Mouse (Mus musculus) hindbrain, embryonic 13.5 days (tissue): Measurements from ENCODE around the gene Dlgap1. TPM values are rescaled to one million over a fixed set of nuclear protein-coding genes. Genes with fewer than 3 reads are reported as not detected.
A peak's percentile ranks its signal among the peaks of the same experiment; 100 is the strongest.

Experiments
- ATAC-seq: fragments of 200-750 bp; cut with Nextera tagmentation; 2 replicates; pipeline ENCODE4 v1.8.0; 2017; ENCODE audit warnings: moderate TSS enrichment; ENCODE audit not compliant: low FRiP score
- H3K27ac ChIP-seq: fragments of 300-500 bp; sonication (generic); 2 replicates; pipeline ENCODE4 v1.5.1; 2015; ENCODE audit warnings: inconsistent platforms, mild to moderate bottlenecking, moderate library complexity
- H3K27me3 ChIP-seq: fragments of 300-500 bp; sonication (generic); 2 replicates; pipeline ENCODE4 v1.6.1; 2015; ENCODE audit warnings: mild to moderate bottlenecking, inconsistent platforms
- H3K36me3 ChIP-seq: fragments of 300-500 bp; sonication (generic); 2 replicates; pipeline ENCODE4 v1.6.1; 2015; ENCODE audit warnings: mild to moderate bottlenecking, inconsistent platforms
- H3K4me1 ChIP-seq: fragments of 300-500 bp; sonication (generic); replicated peaks from 2 replicates; pipeline ENCODE4 v1.6.1; 2015; ENCODE audit warnings: inconsistent platforms
- H3K4me2 ChIP-seq: fragments of 300-500 bp; sonication (generic); 2 replicates; pipeline ENCODE4 v1.6.1; 2015; ENCODE audit warnings: inconsistent platforms, mild to moderate bottlenecking, moderate library complexity
- H3K4me3 ChIP-seq: fragments of 300-500 bp; sonication (generic); 2 replicates; pipeline ENCODE4 v1.5.1; 2015; ENCODE audit warnings: mild to moderate bottlenecking, inconsistent platforms
- H3K9ac ChIP-seq: fragments of 300-500 bp; sonication (generic); 2 replicates; pipeline ENCODE4 v1.6.1; 2015; ENCODE audit warnings: mild to moderate bottlenecking, inconsistent platforms
- H3K9me3 ChIP-seq: fragments of 300-500 bp; sonication (generic); 2 replicates; pipeline ENCODE4 v1.6.1; 2016; ENCODE audit warnings: inconsistent platforms
- WGBS: fragments of 180-500 bp; shearing (Covaris S2); methylation state at CpG from one replicate; pipeline ENCODE4 v1.1.7; 2015; 5-methylcytosine and 5-hydroxymethylcytosine counted together
- polyA plus RNA-seq: library from polyadenylated mRNA; unstranded; fragments of >200 nt; fragmentation: Nextera tagmentation; extraction: Ambion mirVana; gene quantifications from 2 replicates; pipeline ENCODE4 v1.2.1, GENCODE M21; 2015

The Dlgap1 gene
- polyA plus RNA-seq, 1 experiment from 2014 or later, result 15.7 TPM

GRCm38 (mm10) chr17:70751161-70751651, 782.3 kb downstream of the Dlgap1 start:
- Histone ChIP-seq H3K27me3 (peaks cover 40% of the 10 kb centered on the region), H3K4me3 (peak overlapping the region; percentile 26), H3K4me2 (peak overlapping the region; percentile 48), H3K9ac (peak overlapping the region; percentile 46), H3K4me1 (peaks cover 42% of the 10 kb centered on the region), H3K36me3 (no peaks in the 10 kb centered on the region), H3K9me3 (no peaks in the 10 kb centered on the region), H3K27ac (peak overlapping the region; percentile 19; the same call in 1 of the 2 replicates)
- WGBS, result 4% methylated on average over 19 of the region's 19 CpGs
- ATAC-seq, result no peak

- H3K27ac ChIP-seq, result peak overlapping the region; percentile 19; the same call in 1 of the 2 replicates
- peak overlapping the region; percentile 46 for H3K9ac ChIP-seq
- H3K4me2 ChIP-seq, result peak overlapping the region; percentile 48
- peaks cover 36% of the 10 kb centered on the region for H3K27me3 ChIP-seq
- peaks cover 38% of the 10 kb centered on the region for H3K4me1 ChIP-seq
- ATAC-seq, result no peak
- no peaks in the 10 kb centered on the region for H3K36me3 ChIP-seq
- no peaks in the 10 kb centered on the region for H3K9me3 ChIP-seq
- 62% methylated on average over 6 of the region's 6 CpGs for WGBS
- peak overlapping the region; percentile 26; the same call in 1 of the 2 replicates for H3K4me3 ChIP-seq
Measured at GRCm38 (mm10) chr17:70751676-70752075, 782.8 kb downstream of the Dlgap1 start.

DNA sequence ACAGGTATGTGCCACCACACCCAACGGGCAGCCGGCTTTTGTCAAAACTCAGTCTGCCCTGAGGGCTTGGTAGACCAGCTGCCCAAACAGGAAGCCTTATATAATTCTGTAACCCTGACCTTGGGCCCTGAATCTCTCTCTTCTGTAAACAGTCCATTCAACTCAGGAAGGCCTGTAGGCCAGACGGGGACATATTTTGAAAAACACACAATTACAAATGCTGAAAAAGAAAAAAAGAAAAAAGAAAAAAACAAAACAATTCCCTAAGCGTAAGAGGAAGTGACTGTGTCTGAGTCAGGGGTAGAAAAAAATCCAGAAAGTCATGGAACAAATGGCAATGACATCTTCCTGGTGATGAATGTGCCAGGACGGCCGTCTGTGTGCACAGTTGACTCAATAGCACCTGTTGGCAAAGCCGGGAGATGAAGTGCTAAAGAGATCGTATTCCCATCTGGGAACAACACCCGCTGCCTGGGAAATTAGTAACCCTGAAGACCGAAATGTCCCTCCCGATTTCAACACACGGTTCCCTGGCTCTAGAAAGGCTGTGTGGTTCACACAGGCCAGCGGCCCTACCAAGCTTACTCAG, 784.7 kb downstream of the Dlgap1 start:
- Histone ChIP-seq H3K9me3 (no peaks in the 10 kb centered on the region), H3K36me3 (no peaks in the 10 kb centered on the region), H3K4me2 (no peak overlapping the region), H3K27ac (no peak overlapping the region), H3K9ac (no peak overlapping the region), H3K27me3 (peaks cover 35% of the 10 kb centered on the region), H3K4me3 (no peak overlapping the region), H3K4me1 (peaks cover 22% of the 10 kb centered on the region)
- 74% methylated on average over 13 of the region's 13 CpGs for WGBS
- no peak for ATAC-seq

DNA sequence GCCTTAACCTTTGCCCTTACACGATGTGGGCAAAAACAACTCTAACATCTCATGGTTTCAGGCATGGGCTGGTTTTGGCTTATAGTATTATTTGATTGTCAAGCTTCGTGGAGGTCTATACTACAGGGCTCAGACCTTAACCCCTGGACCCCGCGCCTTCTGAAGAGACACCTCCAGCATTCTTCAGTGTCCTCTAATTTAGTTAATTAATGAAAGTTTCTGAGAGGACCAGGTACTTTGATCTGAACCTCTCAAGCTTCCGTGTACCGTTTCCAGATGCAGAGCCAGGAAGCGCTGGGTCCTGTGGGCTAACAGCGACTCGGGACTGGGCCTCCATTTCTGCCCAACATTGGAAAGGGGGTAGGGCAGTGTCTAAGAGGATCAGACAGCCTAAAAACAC, 785.2 kb downstream of the Dlgap1 start:
- Histone ChIP-seq H3K9me3 (no peaks in the 10 kb centered on the region), H3K36me3 (no peaks in the 10 kb centered on the region), H3K4me3 (no peak overlapping the region), H3K4me1 (peaks cover 21% of the 10 kb centered on the region), H3K4me2 (no peak overlapping the region), H3K27me3 (peaks cover 34% of the 10 kb centered on the region), H3K9ac (no peak overlapping the region), H3K27ac (no peak overlapping the region)
- 86% methylated on average over 9 of the region's 9 CpGs for WGBS
- ATAC-seq, result no peak

DNA sequence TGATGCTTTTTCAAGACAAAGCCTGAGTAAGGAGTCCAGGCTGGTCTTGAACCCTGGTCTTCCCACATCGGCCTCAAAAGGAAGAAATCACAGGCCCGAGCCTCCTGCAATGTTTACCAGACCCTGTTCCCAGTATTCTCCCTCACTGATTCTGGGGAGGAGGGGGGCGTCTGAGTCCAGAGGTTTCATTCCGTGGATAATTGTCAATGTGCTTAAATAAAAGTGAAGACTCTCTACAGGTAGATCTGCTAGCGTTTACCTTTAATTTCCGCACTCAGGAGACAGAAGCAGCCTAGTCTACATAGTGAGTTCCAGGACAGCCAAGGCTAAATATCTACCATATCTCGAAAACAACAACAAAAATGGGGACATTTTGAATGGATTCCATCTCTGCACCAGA, 785.8 kb downstream of the Dlgap1 start:
- peak overlapping the region; percentile 57 for H3K4me2 ChIP-seq
- no peak overlapping the region for H3K27ac ChIP-seq
- WGBS, result 55% methylated on average over 7 of the region's 7 CpGs
- no peak overlapping the region for H3K9ac ChIP-seq
- H3K36me3 ChIP-seq, result no peaks in the 10 kb centered on the region
- H3K4me1 ChIP-seq, result peaks cover 21% of the 10 kb centered on the region
- H3K9me3 ChIP-seq, result no peaks in the 10 kb centered on the region
- peaks cover 32% of the 10 kb centered on the region for H3K27me3 ChIP-seq
- ATAC-seq, result no peak; the same call in none of the 2 replicates
- peak overlapping the region; percentile 26; the same call in 1 of the 2 replicates for H3K4me3 ChIP-seq

DNA sequence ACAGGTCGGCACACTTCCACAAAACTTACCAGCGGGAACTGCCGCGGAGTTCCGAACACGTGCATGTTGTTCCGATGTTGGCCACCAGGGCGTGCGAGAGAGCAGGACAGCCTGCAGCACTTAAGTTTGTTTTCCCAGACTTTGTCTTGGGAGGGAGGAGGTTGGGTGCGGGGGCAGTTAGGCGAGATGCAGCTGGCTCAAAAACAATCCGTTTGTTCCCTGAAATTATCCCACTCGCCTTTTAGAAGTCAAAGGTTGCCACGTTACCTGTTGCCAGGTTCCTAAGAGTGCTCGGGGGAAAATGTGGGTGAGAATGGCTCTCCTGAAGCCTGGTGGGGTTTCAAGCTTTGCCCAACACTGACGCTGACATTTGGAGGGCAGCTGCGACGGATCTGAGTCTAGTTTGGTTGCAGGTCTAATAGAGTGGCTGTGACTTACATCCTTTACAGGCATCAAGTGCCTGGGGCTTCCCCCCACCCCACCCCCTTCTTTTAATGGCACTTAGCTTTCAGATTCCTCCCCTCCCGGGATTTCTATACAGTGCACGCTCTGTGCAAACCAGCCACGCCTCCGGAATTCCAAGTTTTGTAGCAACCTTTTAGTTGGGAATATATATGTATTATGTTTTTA, 786.3 kb downstream of the Dlgap1 start:
- H3K4me1 ChIP-seq, result peaks cover 21% of the 10 kb centered on the region
- peak overlapping the region; percentile 26 for H3K4me3 ChIP-seq
- H3K27ac ChIP-seq, result peak overlapping the region; percentile 71
- peaks cover 30% of the 10 kb centered on the region for H3K27me3 ChIP-seq
- under 1% methylated on average over 22 of the region's 22 CpGs for WGBS
- no peaks in the 10 kb centered on the region for H3K36me3 ChIP-seq
- ATAC-seq, result peak; percentile 81
- peak overlapping the region; percentile 51; the same call in 1 of the 2 replicates for H3K9ac ChIP-seq
- no peaks in the 10 kb centered on the region for H3K9me3 ChIP-seq
- peak overlapping the region; percentile 57 for H3K4me2 ChIP-seq

GRCm38 (mm10) chr17:70755669-70756263, 786.9 kb downstream of the Dlgap1 start:
- H3K9ac ChIP-seq, result peak overlapping the region; percentile 51; the same call in 1 of the 2 replicates
- H3K27me3 ChIP-seq, result peaks cover 23% of the 10 kb centered on the region
- H3K27ac ChIP-seq, result peak overlapping the region; percentile 71; the same call in 1 of the 2 replicates
- ATAC-seq, result peak; percentile 58
- H3K4me1 ChIP-seq, result peaks cover 19% of the 10 kb centered on the region
- H3K36me3 ChIP-seq, result no peaks in the 10 kb centered on the region
- H3K4me3 ChIP-seq, result peak overlapping the region; percentile 26
- WGBS, result 4% methylated on average over 14 of the region's 14 CpGs
- H3K4me2 ChIP-seq, result peak overlapping the region; percentile 57
- no peaks in the 10 kb centered on the region for H3K9me3 ChIP-seq

- no peaks in the 10 kb centered on the region for H3K9me3 ChIP-seq
- peaks cover 4% of the 10 kb centered on the region; the same call in 1 of the 2 replicates for H3K27me3 ChIP-seq
- H3K4me3 ChIP-seq, result no peak overlapping the region
- ATAC-seq, result no peak
- 94% methylated on average over 7 of the region's 7 CpGs for WGBS
- H3K4me1 ChIP-seq, result no peaks in the 10 kb centered on the region
- no peak overlapping the region for H3K4me2 ChIP-seq
- no peak overlapping the region for H3K9ac ChIP-seq
- no peaks in the 10 kb centered on the region for H3K36me3 ChIP-seq
- H3K27ac ChIP-seq, result no peak overlapping the region
Measured at GRCm38 (mm10) chr17:70762001-70762400, 793.1 kb downstream of the Dlgap1 start.

- Histone ChIP-seq H3K4me2 (no peak overlapping the region), H3K36me3 (no peaks in the 10 kb centered on the region)
Measured at GRCm38 (mm10) chr17:70762634-70763033, 793.8 kb downstream of the Dlgap1 start.

DNA sequence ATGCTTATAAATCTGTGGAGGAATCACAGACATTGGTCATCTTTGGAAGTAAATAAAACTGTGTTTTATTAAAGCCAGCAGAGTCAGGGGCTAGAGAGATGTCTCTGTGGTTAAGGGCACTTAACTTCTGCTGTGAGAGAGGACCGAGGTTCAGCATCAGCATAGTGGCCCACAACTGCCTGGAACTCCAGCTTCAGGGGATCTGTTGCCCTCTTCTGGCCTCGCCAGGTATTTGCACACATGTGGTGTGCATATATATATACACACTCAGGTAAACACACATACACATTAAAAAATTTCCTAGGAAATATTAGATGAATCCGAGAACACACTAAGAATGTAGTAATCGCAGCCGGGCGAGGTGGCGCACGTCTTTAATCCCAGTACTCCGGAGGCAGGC, 796.5 kb downstream of the Dlgap1 start:
- 97% methylated on average over 9 of the region's 9 CpGs for WGBS
- H3K9me3 ChIP-seq, result 0 out of 2 replicates have a peak, but pooled peaks cover 3% of the 10 kb centered on the region

More at GRCm38 (mm10) chr17:70762634-70763033, 793.8 kb downstream of the Dlgap1 start:
- peaks cover 4% of the 10 kb centered on the region; the same call in 1 of the 2 replicates for H3K27me3 ChIP-seq
- H3K4me3 ChIP-seq, result no peak overlapping the region
- H3K9me3 ChIP-seq, result no peaks in the 10 kb centered on the region
- WGBS, result 81% methylated on average over 10 of the region's 10 CpGs
- no peak overlapping the region for H3K9ac ChIP-seq
- H3K27ac ChIP-seq, result no peak overlapping the region
- H3K4me1 ChIP-seq, result no peaks in the 10 kb centered on the region
- no peak for ATAC-seq

DNA sequence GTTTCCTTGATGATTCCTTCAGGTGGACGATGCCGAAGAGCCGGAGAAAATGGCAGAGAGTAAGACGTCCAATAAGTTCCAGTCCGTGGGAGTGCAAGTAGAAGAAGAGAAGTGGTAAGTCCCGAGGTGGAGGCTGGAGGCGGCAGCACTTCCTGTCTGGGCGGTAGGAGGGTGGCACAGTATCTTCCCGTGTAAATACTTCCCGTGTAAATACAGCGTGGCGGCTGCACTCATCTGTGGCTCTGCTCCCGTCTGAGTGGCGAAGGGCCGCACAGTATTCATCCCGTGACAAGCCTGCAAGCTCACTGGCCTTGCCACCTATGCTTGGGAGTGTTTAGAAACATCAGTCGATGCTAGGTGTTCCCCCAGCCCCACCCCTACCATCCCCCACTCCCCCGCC, 797.1 kb downstream of the Dlgap1 start:
- 91% methylated on average over 18 of the region's 18 CpGs for WGBS
- ATAC-seq, result no peak

More for the DNA sequence above, 796.5 kb downstream of the Dlgap1 start:
- Histone ChIP-seq H3K4me1 (no peaks in the 10 kb centered on the region), H3K4me2 (no peak overlapping the region), H3K9ac (no peak overlapping the region), H3K27ac (no peak overlapping the region), H3K36me3 (no peaks in the 10 kb centered on the region), H3K27me3 (no peaks in the 10 kb centered on the region), H3K4me3 (no peak overlapping the region)
- ATAC-seq, result no peak

More for the DNA sequence above, 797.1 kb downstream of the Dlgap1 start:
- Histone ChIP-seq H3K27me3 (no peaks in the 10 kb centered on the region), H3K4me3 (no peak overlapping the region), H3K9me3 (0 out of 2 replicates have a peak, but pooled peaks cover 3% of the 10 kb centered on the region), H3K36me3 (no peaks in the 10 kb centered on the region), H3K27ac (no peak overlapping the region), H3K4me2 (no peak overlapping the region), H3K4me1 (no peaks in the 10 kb centered on the region), H3K9ac (no peak overlapping the region)
